Mouse (Mus musculus) forebrain, embryonic 15.5 days (tissue): ENCODE data around the gene Gm42688. TPM values are rescaled to one million over a fixed set of nuclear protein-coding genes. Genes with fewer than 3 reads are reported as not detected.
A peak's percentile ranks its signal among the peaks of the same experiment; 100 is the strongest.

Source experiments
- ATAC-seq: fragments of 200-750 bp; cut with Nextera tagmentation; replicated peaks from 2 replicates; pipeline ENCODE4 v1.8.0; 2017; ENCODE audit warnings: mild to moderate bottlenecking, moderate TSS enrichment, moderate library complexity
- H3K27ac ChIP-seq: fragments of 300-500 bp; sonication (generic); replicated peaks from 2 replicates; pipeline ENCODE4 v1.5.1; 2015; ENCODE audit warnings: mild to moderate bottlenecking, inconsistent platforms
- H3K27me3 ChIP-seq: fragments of 300-500 bp; sonication (generic); 2 replicates; pipeline ENCODE4 v1.6.1; 2015; ENCODE audit warnings: inconsistent platforms
- H3K36me3 ChIP-seq: fragments of 300-500 bp; sonication (generic); 2 replicates; pipeline ENCODE4 v1.6.1; 2015; ENCODE audit warnings: mild to moderate bottlenecking, inconsistent platforms
- H3K4me1 ChIP-seq: fragments of 300-500 bp; sonication (generic); 2 replicates; pipeline ENCODE4 v1.6.1; 2015; ENCODE audit warnings: inconsistent platforms
- H3K4me2 ChIP-seq: fragments of 300-500 bp; sonication (generic); replicated peaks from 2 replicates; pipeline ENCODE4 v1.6.1; 2015; ENCODE audit warnings: mild to moderate bottlenecking, inconsistent platforms
- H3K4me3 ChIP-seq: fragments of 300-500 bp; sonication (generic); 2 replicates; pipeline ENCODE4 v1.5.1; 2015; ENCODE audit warnings: mild to moderate bottlenecking, inconsistent platforms
- H3K9ac ChIP-seq: fragments of 300-500 bp; sonication (generic); replicated peaks from 2 replicates; pipeline ENCODE4 v1.6.1; 2015; ENCODE audit warnings: mild to moderate bottlenecking, inconsistent platforms
- H3K9me3 ChIP-seq: fragments of 300-500 bp; sonication (generic); 2 replicates; pipeline ENCODE4 v1.6.1; 2016; ENCODE audit warnings: inconsistent platforms
- WGBS: fragments of 180-500 bp; shearing (Covaris S2); methylation state at CpG from one replicate; pipeline ENCODE4 v1.1.7; 2015; ENCODE audit warnings: mixed read lengths; 5-methylcytosine and 5-hydroxymethylcytosine counted together
- polyA plus RNA-seq: library from polyadenylated mRNA; unstranded; fragments of >200 nt; fragmentation: Nextera tagmentation; extraction: Ambion mirVana; gene quantifications from 2 replicates; pipeline ENCODE4 v1.2.1, GENCODE M21; 2015

Gm42688 gene
- polyA plus RNA-seq: 4.0 and 4.3 TPM in 2 replicates

GRCm38 (mm10) chr6:83101316-83101687 lies at the start of gene Gm42688, which contains the start of gene Ccdc142:
Gene Gm42688 (plus strand): TSS chr6:83101617.
Gene Ccdc142 (plus strand): TSS chr6:83101601.
- H3K36me3 ChIP-seq: no peaks in the 10 kb centered on the region
- peak within 1 kb of the TSS; percentile 82 for H3K27ac ChIP-seq
- peaks cover 3% of the 10 kb centered on the region; the same call in 1 of the 2 replicates for H3K27me3 ChIP-seq
- peak within 1 kb of the TSS; percentile 84 for H3K4me3 ChIP-seq
- H3K4me1 ChIP-seq: peaks cover 26% of the 10 kb centered on the region
- no peaks in the 10 kb centered on the region for H3K9me3 ChIP-seq
- under 1% methylated on average over 25 of the region's 25 CpGs for WGBS
- peak within 1 kb of the TSS; percentile 100 for H3K4me2 ChIP-seq
- peak; percentile 81 for ATAC-seq
- H3K9ac ChIP-seq: peak within 1 kb of the TSS; percentile 84

DNA sequence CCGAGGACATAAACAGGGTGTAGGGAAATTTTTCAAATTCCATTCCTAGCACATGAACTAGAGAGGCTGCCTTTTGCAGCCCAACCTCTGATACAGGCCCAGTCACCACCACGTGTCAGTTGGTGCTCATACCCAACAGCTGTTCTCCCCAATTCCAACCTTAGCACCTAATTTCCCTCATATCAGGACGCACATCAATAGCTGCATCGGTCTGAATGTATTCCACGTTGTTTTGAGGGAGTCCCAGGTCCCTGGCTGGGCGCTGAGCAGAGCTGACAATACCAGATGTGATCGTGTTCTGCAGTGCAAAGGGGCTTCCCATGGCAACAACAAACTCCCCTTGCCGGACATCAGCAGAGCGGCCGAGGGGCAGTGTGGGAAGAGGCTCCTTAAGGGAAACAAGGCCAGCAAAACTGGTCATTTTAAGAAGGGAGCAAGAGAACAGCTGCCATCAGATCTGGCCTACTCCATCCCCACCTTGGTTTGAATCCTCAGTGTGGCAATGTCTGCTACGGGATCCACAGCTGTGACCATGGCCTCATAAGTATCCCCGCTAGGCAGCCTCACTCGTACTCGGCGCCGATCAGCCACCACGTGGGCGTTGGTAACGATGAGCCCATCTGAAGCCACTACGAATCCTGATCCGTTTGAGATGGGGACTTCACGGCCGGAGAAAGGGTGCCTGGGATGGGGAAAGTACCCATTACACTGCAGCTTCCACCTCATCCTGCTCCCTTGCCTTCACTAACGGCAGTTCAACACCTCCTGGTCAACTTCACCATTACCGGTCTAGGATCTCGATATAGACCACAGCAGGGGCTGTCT lies 48.1 kb upstream of the Gm42688 start:
- H3K27me3 ChIP-seq: no peaks in the 10 kb centered on the region
- 3% methylated on average over 26 of the region's 26 CpGs for WGBS
- peak overlapping the region; percentile 85 for H3K27ac ChIP-seq
- peak overlapping the region; percentile 75 for H3K4me3 ChIP-seq
- H3K4me1 ChIP-seq: peaks cover 29% of the 10 kb centered on the region
- peak overlapping the region; percentile 89 for H3K9ac ChIP-seq
- peak; percentile 1; the same call in 1 of the 2 replicates for ATAC-seq
- H3K4me2 ChIP-seq: peak overlapping the region; percentile 71
- H3K9me3 ChIP-seq: no peaks in the 10 kb centered on the region
- H3K36me3 ChIP-seq: peaks cover 25% of the 10 kb centered on the region

DNA sequence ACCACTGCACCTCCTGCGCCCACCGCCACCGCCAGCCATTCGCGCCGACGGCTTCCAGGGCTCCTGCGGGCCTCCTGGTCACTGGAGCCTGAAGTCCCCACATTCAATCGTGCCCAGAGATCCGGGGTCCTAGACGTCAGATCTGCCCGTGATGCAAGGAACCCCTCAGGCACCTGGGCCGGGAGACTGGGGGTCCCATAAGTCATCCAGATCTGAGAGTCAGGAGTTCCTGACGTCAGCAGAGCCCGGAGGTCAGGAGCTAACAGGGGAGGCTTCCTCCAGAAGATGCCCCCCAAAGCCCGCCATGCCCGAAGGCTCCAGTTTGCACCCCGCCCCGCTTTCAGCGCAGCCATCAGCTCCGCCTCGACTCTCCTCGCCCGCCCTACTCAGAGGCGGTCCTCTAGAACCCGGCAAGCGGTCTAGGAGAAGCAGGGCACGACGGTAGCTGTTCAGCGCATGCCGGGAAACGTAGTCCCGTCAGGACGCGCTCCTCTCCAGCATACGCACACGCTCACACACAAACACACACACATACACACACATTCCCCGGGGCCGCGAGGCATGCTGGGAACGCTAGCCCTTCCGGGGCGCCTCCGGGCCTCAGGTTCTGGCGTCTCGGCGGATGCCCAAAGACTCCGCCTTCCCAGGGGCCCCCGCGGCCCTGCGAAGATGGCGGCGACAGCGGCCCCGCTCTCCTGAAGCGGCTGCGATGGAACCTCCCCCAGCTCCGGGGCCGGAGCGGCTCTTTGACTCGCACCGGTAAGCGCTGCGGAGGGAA lies 47.2 kb upstream of the Gm42688 start, which contains the start of gene Aup1:
TSS of gene Aup1 (plus strand) at position 448 of the 778 bp plus-strand sequence.
- Histone ChIP-seq H3K4me3 (peak within 1 kb of the TSS; percentile 75), H3K9ac (peak within 1 kb of the TSS; percentile 89), H3K27ac (peak within 1 kb of the TSS; percentile 85), H3K4me1 (peaks cover 29% of the 10 kb centered on the region), H3K36me3 (peaks cover 25% of the 10 kb centered on the region), H3K27me3 (no peaks in the 10 kb centered on the region), H3K9me3 (no peaks in the 10 kb centered on the region), H3K4me2 (peak within 1 kb of the TSS; percentile 71)
- WGBS: under 1% methylated on average over 64 of the region's 64 CpGs
- peak; percentile 98 for ATAC-seq

DNA sequence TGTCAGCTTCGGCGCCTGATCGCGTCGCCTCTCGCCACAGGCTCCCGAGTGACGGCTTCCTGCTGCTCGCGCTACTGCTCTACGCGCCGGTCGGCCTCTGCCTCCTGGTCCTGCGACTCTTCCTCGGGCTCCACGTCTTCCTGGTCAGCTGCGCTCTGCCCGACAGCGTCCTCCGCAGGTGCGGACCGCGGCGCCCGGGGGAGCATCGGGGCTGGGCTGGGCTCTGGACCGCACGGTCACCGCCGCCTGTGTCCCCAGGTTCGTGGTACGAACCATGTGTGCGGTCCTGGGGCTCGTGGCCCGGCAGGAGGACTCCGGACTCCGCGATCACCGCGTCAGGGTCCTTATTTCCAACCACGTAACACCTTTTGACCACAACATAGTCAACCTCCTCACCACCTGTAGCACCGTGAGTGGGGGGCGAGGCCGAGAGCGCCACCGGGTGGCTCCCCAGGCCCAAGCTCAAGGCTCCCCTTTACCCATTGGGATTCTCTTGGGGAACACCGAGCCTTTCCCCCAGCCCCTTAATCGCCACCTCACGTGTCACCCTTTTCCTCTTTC lies 46.5 kb upstream of the Gm42688 start, which contains the start of gene Htra2:
TSS of gene Htra2 (minus strand) at position 403 of the 561 bp plus-strand sequence.
- no peaks in the 10 kb centered on the region for H3K27me3 ChIP-seq
- H3K4me1 ChIP-seq: peaks cover 29% of the 10 kb centered on the region
- H3K36me3 ChIP-seq: peaks cover 25% of the 10 kb centered on the region
- H3K27ac ChIP-seq: peak within 1 kb of the TSS; percentile 85
- under 1% methylated on average over 50 of the region's 50 CpGs for WGBS
- no peaks in the 10 kb centered on the region for H3K9me3 ChIP-seq
- peak within 1 kb of the TSS; percentile 71 for H3K4me2 ChIP-seq
- H3K4me3 ChIP-seq: peak within 1 kb of the TSS; percentile 75
- peak within 1 kb of the TSS; percentile 89 for H3K9ac ChIP-seq
- peak; percentile 21 for ATAC-seq

GRCm38 (mm10) chr6:83057790-83058189 lies 43.6 kb upstream of the Gm42688 start, which contains the start of gene Dqx1:
Gene Dqx1 (plus strand): TSS chr6:83057844.
- 40% methylated on average over 3 of the region's 3 CpGs for WGBS
- H3K4me3 ChIP-seq: no peak within 1 kb of the TSS
- no peak for ATAC-seq

DNA sequence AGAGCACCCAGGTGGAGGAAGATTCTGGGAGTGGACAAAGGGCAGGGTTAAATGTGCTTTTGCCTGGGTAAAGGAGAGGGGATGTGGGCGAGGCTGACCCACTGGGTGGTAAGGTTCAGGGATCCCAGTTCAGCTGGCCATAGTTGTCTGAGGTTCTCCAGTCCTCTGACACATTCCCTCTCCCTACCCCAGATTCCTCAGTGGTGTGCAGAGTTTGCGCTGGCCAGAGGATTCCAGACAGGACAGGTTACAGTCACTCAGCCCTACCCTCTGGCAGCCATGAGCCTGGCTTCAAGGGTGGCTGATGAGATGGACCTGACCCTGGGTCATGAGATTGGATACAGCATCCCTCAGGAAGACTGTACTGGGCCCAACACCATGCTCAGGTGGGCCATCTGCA lies 42.7 kb upstream of the Gm42688 start:
- peaks cover 15% of the 10 kb centered on the region for H3K4me1 ChIP-seq
- H3K27ac ChIP-seq: no peak overlapping the region
- no peaks in the 10 kb centered on the region for H3K9me3 ChIP-seq
- no peak overlapping the region for H3K9ac ChIP-seq
- H3K36me3 ChIP-seq: peaks cover 14% of the 10 kb centered on the region
- H3K4me2 ChIP-seq: no peak overlapping the region
- H3K27me3 ChIP-seq: peaks cover 33% of the 10 kb centered on the region
- ATAC-seq: no peak
- H3K4me3 ChIP-seq: no peak overlapping the region
- 84% methylated on average over 2 of the region's 2 CpGs for WGBS

More at GRCm38 (mm10) chr6:83057790-83058189, 43.6 kb upstream of the Gm42688 start, which contains the start of gene Dqx1:
- no peak within 1 kb of the TSS for H3K27ac ChIP-seq
- peaks cover 23% of the 10 kb centered on the region for H3K27me3 ChIP-seq
- no peaks in the 10 kb centered on the region for H3K9me3 ChIP-seq
- H3K4me1 ChIP-seq: peaks cover 24% of the 10 kb centered on the region
- peaks cover 14% of the 10 kb centered on the region for H3K36me3 ChIP-seq
- no peak within 1 kb of the TSS for H3K9ac ChIP-seq
- H3K4me2 ChIP-seq: no peak within 1 kb of the TSS

GRCm38 (mm10) chr6:83065995-83066394 lies 35.4 kb upstream of the Gm42688 start:
- H3K36me3 ChIP-seq: no peaks in the 10 kb centered on the region
- no peak overlapping the region for H3K9ac ChIP-seq
- no peak for ATAC-seq
- no peaks in the 10 kb centered on the region for H3K9me3 ChIP-seq
- H3K27ac ChIP-seq: no peak overlapping the region
- WGBS: 30% methylated on average over 8 of the region's 8 CpGs
- no peak overlapping the region for H3K4me3 ChIP-seq
- H3K4me2 ChIP-seq: no peak overlapping the region
- peaks cover 97% of the 10 kb centered on the region for H3K27me3 ChIP-seq
- H3K4me1 ChIP-seq: peaks cover 16% of the 10 kb centered on the region

DNA sequence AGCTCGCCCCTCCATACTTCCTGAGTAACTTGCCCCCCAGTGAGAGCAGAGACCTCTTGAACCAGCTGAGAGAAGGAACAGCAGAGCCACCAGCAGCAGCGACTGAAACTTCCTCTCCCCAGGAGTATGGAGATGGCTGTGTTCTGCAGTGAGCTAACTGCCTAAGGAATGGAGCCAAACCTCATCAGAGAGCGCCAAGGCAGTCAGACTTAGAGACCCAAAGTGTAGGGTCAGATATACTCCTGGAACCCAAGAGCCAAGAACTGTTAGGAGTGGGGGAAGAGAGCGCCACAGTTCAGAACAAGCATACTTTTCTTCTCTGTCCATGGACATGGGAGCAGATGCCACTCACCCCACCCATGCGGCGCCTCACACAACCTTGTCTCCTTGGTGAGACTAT lies 35.0 kb upstream of the Gm42688 start:
- 31% methylated on average over 6 of the region's 6 CpGs for WGBS
- Histone ChIP-seq H3K9me3 (no peaks in the 10 kb centered on the region), H3K4me1 (peaks cover 20% of the 10 kb centered on the region), H3K4me2 (no peak overlapping the region), H3K9ac (no peak overlapping the region), H3K27me3 (peaks cover 97% of the 10 kb centered on the region), H3K27ac (no peak overlapping the region), H3K36me3 (no peaks in the 10 kb centered on the region), H3K4me3 (no peak overlapping the region)
- ATAC-seq: no peak

GRCm38 (mm10) chr6:83068221-83068620 lies 33.2 kb upstream of the Gm42688 start:
- no peak for ATAC-seq
- Histone ChIP-seq H3K9ac (no peak overlapping the region), H3K4me2 (no peak overlapping the region), H3K4me1 (peaks cover 21% of the 10 kb centered on the region), H3K9me3 (no peaks in the 10 kb centered on the region), H3K4me3 (no peak overlapping the region), H3K36me3 (no peaks in the 10 kb centered on the region), H3K27ac (no peak overlapping the region), H3K27me3 (peaks cover 96% of the 10 kb centered on the region)
- WGBS: under 1% methylated on average over 8 of the region's 8 CpGs

GRCm38 (mm10) chr6:83068706-83069487 lies 32.5 kb upstream of the Gm42688 start:
- H3K4me1 ChIP-seq: peaks cover 21% of the 10 kb centered on the region
- WGBS: 1% methylated on average over 80 of the region's 81 CpGs
- ATAC-seq: no peak
- peak overlapping the region; percentile 11; the same call in 1 of the 2 replicates for H3K4me3 ChIP-seq
- H3K9me3 ChIP-seq: no peaks in the 10 kb centered on the region
- H3K27me3 ChIP-seq: peaks cover 95% of the 10 kb centered on the region
- H3K4me2 ChIP-seq: no peak overlapping the region
- H3K27ac ChIP-seq: no peak overlapping the region
- H3K36me3 ChIP-seq: no peaks in the 10 kb centered on the region
- H3K9ac ChIP-seq: no peak overlapping the region
